Mouse (Mus musculus) natural killer cell, adult 2 months (primary cell): ENCODE data around the gene Atg2a.
"Not testable (repeated sequence)": the region's sequence is repeated elsewhere in the genome, so short reads cannot be mapped to it uniquely, and the experiment has no call there.

Experiments
- DNase-seq, 2 experiments: peaks; one replicate each; pipeline ENCODE4 v3.0.0; 2022; ENCODE audit warnings: low spot score in 2 of 2

The Atg2a gene

DNA sequence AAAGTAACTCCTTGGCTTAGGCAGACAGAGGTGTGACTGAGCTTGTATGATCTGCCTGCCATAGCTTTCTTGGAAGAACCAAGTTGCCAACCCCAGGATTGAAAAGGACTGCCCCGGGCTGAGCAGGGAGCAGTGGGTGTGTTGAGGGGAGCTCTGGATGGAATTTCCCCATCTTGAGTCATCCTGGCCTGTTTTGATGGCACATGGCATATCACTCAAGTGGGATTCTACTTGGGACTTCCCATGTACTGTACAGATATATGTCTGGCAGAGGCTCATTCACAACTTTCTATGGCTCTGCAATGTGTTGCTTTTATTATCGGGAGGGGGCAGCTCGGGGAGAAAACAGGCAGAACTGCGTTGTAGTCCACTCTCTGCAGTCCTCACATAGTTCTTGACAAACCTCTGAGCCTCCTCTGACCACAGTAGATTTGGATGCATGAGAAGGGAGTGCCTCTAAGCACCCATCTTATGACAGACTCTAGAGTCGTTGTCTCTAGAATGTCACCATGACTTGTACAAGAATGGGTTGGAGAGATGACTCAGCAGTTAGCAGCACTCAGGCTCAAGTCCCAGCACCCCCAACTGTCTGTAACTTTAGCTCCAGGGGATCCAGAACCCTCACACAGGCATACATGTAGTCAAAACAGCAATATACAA, 55.2 kb downstream of the Atg2a start:
- DNase-seq, result no peak

DNA sequence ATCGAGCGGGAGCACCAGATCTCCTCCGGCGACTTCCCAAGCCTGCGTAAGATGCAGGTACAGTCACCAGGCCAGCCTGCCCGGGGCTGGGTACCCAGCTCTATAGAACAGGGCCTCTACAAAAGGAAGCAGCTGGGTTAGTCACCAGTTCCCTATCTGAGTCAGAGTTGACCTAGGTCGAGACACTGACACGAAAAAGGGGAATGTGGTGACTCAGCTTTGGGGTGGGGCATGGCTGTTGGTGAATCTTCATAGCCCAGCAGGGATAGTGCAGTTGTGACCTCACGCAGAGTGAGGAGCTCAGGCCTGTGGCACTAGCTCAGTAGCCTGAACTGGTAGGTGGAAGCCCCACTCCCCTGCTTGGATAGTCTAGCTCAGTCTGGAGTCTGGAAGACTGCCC, 56.2 kb downstream of the Atg2a start:
- DNase-seq, result peak; percentile 35 to 46

DNA sequence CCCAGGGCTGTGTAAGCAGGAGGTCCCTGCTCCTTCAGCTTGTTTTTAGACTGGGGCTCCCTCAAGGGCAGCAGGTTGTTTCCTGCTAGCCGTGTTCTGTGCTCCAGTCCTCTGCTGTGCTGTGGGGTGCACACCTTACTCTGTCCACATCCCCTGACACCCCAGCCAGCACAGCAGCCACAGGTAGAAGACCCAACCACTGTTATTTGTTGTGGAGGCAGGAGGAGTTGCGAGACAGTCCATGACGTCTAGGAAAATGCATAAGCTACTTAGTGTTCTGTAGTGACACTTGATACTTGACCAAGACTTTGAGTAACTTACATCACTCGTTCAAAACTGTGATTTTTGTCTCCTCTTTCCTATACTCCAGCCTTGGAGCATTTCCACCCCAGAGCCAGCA, 57.5 kb downstream of the Atg2a start:
- DNase-seq, result no peak

DNA sequence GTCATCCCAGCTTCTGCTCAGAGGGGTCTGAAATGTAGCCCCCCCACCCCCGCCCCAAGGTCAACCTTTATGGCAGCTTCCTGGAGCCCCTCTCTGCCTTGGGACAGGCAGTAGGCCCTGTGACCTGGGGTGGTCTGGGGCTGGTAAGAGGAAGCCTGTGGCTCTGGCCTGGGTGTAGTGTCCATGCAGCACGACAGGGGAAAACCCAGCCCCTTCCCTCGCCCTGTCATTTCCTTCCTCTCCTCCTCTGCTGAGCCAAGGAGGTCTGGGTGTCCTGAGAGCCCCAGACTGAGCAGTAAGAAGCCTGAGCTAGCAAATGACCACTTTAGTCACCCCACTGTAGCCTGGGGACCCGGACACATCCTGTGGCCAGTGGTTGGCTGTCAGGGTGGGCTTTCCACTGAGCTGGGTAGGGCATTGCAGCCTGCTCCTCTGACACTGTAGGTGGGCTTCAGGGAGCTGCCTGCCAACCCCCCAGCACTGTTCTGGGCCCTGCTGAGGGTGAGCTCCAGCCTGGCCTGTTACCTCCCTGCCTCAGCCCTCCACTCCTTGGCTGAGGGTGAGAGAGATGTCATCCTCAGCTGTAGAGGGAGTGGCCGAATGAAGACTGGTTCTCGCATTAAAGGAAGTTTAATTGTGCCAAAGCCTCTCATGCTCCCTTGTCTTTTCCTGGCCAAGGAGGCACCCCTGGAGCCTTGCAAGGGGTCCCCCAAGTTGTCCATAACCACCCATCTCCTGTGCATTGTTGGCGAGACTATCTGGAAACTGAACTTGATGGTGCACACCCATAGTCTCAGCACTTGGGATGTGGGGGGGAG, 58.2 kb downstream of the Atg2a start:
- DNase-seq, result peak; percentile 36 to 46

DNA sequence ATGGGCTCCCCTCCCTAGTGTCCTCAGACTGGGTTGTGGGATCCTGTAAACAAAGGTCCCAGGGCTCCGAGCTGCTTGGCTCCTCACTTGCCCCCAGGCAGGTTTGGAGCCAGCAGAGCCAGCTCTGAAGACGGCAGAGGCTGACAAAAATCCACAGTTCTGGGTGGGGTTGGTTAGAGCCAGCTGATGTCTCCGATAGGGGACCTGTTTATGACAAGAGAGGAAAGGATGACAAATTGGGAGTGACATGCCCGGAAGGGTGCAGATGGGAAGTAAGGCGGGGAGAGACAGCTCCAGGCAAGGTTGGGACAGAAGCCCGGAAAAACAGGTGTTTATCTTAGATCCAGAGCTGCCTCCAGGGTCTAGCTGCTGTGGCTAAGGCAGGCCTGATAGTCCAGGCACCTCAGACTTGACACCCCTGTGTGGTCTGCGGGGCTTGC, 59.0 kb downstream of the Atg2a start:
- DNase-seq, result no peak

DNA sequence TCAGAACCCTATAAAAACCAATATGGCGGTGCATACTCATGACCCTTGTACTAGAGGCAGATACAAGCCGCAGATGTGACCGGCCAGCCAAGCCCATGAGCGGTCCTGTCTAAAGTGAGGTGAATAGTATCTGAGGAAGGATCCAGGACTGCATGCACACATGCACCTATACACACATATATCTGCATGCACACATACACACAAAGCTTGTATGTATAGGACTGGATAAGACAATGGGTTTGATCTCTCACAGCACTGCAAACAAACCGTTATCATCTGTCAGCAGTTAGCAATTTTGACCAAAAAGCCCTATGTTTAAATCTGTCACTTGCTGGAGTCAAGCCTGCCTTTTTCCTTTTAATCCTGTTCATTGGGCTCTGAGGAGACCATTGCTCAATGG, 60.6 kb downstream of the Atg2a start:
- no peak for DNase-seq

DNA sequence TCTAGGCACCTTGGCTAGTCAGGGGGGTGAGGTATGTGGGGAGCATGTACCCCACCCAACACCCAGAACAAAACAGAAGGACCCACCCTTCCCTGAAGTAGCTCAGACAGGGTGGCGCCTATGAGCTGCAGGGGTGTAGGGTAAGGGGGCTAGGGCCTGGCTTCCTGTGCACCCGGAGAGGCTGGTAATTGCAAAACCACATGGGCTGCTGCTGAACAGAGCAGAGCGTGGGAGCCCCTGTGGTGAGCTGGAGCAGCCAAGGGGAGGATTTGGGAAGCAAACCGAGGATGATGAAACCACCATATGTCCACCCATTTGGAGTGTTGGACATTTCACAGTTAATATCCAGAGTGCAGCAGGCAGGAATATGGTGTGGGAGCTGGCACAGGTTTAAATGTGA, 61.1 kb downstream of the Atg2a start:
- no peak for DNase-seq

DNA sequence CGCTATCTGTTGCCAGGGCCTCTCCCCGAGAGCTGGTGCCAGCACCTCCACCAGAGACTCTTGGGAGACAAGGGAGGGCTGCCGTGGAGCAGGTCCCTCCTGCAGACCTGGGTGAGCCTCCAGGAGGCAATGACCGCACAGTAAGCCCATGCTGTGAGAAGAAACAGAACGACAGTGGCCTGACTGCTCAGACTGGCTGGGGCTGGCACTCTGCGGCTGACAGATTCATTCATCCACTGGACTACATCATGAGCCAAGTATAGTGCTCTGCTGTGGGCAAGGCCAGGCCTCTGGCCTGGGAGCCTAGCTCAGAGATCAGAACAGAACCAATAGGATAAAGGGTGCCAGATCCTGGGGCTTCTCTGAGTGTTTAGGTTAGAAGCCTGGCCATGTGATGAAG, 62.4 kb downstream of the Atg2a start:
- no peak for DNase-seq

DNA sequence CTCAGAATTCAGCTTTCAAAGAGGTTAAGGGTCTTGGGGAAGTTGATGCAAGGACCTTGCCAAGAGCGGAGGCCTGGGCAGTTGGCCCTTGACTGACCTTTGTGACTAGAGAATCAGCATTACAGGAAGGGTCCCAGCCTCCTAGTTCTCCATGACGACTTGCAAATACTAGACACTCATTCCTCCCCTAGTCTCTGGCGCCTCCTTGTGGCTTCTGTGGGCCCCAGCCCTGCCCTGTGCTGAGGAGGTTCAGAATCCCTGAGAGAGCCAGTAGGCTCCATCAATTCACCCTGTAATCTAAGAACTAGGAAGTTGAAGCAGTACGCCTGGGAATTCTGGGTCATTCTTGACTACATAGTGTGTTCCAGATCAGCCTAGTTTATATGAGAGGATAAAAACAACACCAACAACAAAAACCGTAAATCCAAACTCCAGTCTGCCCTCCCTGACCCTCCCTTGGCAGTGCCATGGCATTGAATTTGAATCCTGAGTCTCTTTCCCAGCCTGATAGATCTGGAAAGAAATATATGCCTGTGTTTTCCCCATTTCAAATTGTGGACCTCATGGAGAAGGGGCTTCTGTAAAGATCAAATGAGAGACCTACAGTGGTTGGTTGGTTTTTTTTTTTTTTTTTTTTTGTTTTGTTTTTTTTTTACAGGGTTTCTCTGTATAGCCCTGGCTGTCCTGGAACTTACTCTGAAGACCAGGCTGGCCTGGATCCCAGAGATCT, 63.5 kb downstream of the Atg2a start:
- DNase-seq, result peak; percentile 78 to 88

DNA sequence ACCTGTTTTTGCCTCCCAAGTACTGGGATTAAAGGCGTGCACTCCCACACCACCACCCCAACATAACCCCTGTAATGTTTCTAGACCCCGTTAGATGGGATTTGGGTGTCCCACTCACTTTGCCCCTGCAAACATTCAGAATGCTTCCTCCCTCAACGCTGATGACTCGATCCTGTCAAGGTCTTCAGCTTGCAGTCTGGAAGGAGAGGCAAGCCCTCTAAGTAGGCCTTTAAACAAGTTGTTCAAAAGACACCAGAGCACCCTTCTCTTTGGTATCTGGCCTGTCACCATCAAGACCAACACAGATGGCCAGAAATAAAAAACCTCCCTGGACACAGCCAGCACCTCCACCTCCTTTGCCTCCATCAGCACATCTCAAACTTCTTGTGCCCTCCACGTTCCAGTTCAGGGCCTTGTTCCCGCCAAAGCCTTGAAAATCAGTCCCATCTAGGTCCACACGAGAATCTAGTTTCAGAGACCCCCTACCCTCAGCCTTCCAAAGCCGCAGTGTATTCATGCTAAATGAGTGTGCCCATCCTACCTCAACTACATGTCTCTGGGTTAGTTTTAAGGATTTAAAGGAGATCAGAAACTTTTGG, 64.1 kb downstream of the Atg2a start:
- DNase-seq, result no peak

DNA sequence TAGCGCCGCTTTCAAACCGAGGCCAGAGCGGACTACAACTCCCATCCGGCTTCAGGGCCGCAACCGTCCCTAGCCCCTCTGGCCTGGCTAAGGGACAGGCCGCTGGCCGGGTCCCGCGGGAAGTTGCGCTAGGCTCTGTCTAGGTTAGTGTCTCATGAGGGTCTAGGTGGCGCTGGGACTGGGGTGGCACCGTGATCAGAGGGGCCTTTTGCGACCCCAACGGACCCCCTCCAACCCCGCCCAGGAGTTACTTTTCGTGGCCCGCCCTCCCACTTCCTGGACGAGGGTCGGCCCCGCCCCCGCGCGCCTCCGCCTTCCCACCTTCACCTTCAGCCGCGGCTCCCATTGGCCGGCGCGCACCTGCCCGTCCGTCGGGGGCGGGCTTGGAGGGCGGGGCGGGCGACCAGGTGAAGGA, 64.7 kb downstream of the Atg2a start, which contains the start of gene Cdc42bpg:
TSS of gene Cdc42bpg (plus strand) at position 320 of the 415 bp plus-strand sequence.
- DNase-seq, result peak; percentile 72 to 83

DNA sequence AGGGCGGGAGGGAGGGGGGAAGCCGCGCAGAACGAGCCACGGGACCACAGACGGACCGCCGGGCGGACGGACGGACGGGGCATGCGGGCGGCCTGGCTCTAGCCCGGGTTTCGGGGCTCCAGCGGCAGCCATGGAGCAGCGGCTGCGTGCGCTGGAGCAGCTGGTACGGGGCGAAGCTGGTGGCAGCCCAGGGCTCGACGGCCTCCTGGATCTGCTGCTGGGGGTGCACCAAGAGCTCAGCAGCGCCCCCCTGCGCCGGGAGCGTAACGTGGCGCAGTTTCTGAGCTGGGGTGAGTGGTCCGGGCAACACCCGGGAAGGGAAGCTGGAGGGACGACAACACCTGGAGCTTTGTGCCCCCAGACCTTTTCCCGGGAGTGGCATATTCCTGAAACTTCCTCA, 65.1 kb downstream of the Atg2a start:
- DNase-seq, result peak; percentile 69 to 83

DNA sequence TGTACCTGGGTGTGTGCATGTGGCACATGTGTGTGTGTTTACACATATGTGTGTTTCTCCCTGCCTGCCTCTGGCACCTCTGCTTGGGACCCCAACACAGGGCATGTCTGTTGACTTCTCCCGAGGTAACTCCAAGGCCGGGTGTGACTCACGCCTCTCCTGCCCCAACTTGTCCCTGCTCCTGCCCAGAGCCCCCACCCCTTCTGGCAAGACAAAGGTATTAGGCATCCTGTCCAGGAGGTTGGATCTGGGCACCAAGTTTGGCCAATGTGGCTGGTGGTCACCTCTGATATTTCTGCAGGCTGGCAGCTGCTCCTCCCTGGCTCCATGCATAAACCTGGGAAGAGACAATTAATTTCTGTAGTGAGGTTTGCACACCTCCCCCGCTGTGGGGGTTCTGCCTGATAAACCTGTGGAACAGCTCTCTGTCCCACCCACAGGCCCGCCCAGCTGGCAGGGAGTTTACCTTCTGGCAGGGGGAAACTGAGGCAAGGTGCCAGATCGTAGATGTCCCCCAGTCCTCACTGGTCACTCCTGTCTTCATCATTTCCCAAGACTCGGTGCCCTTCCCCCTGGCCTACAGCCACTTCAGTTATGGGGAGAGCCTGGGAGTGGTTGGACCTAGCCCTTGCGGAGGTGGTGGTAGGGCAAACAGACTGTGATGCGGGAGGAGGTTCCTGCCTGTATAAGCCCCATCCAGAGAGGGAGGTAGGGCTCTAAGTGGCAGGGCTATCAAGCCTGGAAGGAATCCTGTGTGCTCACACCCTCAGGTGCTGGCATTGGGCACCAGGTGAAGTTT, 66.5 kb downstream of the Atg2a start:
- no peak for DNase-seq

DNA sequence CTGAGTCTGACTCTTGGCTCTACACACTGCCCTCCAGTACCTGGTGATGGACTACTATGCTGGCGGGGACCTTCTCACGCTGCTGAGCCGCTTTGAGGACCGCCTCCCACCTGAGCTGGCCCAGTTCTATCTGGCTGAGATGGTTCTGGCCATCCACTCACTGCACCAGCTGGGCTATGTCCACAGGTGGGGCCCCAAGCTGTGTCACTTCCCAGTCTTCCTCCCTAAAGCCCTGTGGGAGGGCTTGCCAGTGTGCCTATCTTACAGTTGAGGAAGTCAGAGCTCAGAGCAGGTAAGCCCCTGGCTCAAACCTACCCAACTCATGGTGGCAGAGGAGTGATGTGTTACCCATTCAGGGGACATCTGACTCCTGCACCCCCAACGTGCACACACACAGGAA, 68.7 kb downstream of the Atg2a start:
- DNase-seq, result no peak

DNA sequence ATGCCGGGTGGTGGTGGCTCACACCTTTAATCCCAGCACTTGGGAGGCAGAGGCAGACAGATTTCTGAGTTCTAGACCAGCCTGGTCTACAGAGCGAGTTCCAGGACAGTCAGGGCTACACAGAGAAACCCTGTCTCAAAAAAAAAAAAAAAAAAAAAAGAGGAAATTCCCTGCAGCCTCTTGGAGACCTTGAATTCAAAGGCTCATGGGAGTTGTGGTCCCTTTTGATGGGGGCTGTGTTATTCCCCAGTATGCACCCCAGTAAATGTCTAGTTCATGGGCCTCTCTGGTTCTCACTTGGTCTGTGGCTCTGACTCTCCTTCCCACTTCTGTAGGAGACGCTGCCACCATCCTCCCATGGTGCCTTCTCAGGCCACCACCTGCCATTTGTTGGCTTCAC, 70.3 kb downstream of the Atg2a start:
- not testable (repeated sequence) for DNase-seq
